Mouse (Mus musculus) spleen, adult 2 months (tissue): ENCODE data around the gene Cabp2.

ENCODE experiments used
- CTCF ChIP-seq: fragments of 200-500 bp; IDR thresholded peaks from 2 replicates; pipeline ENCODE4 v1.5.1; 2011; ENCODE audit warnings: mild to moderate bottlenecking, inconsistent platforms; ENCODE audit not compliant: insufficient read depth, insufficient read length, insufficient replicate concordance; ENCODE audit errors: extremely low read depth
- POLR2A ChIP-seq: fragments of 200-500 bp; IDR thresholded peaks from 2 replicates; pipeline ENCODE4 v1.6.1; 2011; ENCODE audit warnings: low read depth, low read length, inconsistent platforms

GRCm38 (mm10) chr19:4104675-4105194 lies 23.4 kb downstream of the Cabp2 start:
- TF ChIP-seq CTCF, result no peak
- no peak for TF ChIP-seq POLR2A
